Mouse (Mus musculus): ENCODE measurements around the gene Tmem131l.

The Tmem131l gene

GRCm38 (mm10) chr3:83862956-83863355 lies 177.0 kb downstream of the Tmem131l start:
- peak; percentile 51 for DNase-seq (ENCODE audit: low spot score)

GRCm38 (mm10) chr3:83859595-83859994 lies 180.4 kb downstream of the Tmem131l start:
- DNase-seq (ENCODE audit: low spot score): no peak

- no peak for DNase-seq (ENCODE audit: low spot score)
These were observed 180.9 kb downstream of the Tmem131l start for GRCm38 (mm10) chr3:83859071-83859470.

- no peak for DNase-seq (ENCODE audit: low spot score)
These were observed 182.4 kb downstream of the Tmem131l start for GRCm38 (mm10) chr3:83857621-83858020.

- no peak for DNase-seq (ENCODE audit: low spot score)
These were observed 184.3 kb downstream of the Tmem131l start for GRCm38 (mm10) chr3:83855643-83856042.

- DNase-seq (ENCODE audit: low spot score): no peak
These were observed 190.6 kb downstream of the Tmem131l start for GRCm38 (mm10) chr3:83849341-83849740.

Measured in layer of hippocampus, adult 11-12 months (tissue).